Mouse (Mus musculus) intestine, embryonic 14.5 days (tissue): ENCODE results near the gene Msx3. TPM values are rescaled to one million over a fixed set of nuclear protein-coding genes. Genes with fewer than 3 reads are reported as not detected.

Experiments used
- ATAC-seq: fragments of 200-750 bp; cut with Nextera tagmentation; replicated peaks from 2 replicates; pipeline ENCODE4 v1.8.0; 2017; ENCODE audit warnings: low read depth, moderate number of reproducible peaks, moderate TSS enrichment, moderate library complexity; ENCODE audit not compliant: low FRiP score, low TSS enrichment
- DNase-seq: peaks from one replicate; pipeline ENCODE4 v3.0.0-alpha.2; 2018; ENCODE audit warnings: low spot score
- H3K27ac ChIP-seq: fragments of 300-500 bp; sonication (generic); 2 replicates; pipeline ENCODE4 v1.5.1; 2014; ENCODE audit warnings: low read depth, mild to moderate bottlenecking, control low read depth
- H3K27me3 ChIP-seq: fragments of 300-500 bp; sonication (generic); replicated peaks from 2 replicates; pipeline ENCODE4 v1.6.1; 2014; ENCODE audit warnings: low read length, control low read depth; ENCODE audit not compliant: control insufficient read depth, insufficient read depth
- H3K36me3 ChIP-seq: fragments of 300-500 bp; sonication (generic); 2 replicates; pipeline ENCODE4 v1.6.1; 2014; ENCODE audit warnings: low read length, control low read depth; ENCODE audit not compliant: control insufficient read depth, insufficient read depth
- H3K4me1 ChIP-seq: fragments of 300-500 bp; sonication (generic); replicated peaks from 2 replicates; pipeline ENCODE4 v1.6.1; 2014; ENCODE audit warnings: low read length, control low read depth, mixed read lengths; ENCODE audit not compliant: control insufficient read depth, insufficient read depth
- H3K4me2 ChIP-seq: fragments of 300-500 bp; sonication (generic); 2 replicates; pipeline ENCODE4 v1.6.1; 2014; ENCODE audit warnings: low read length
- H3K4me3 ChIP-seq: fragments of 300-500 bp; sonication (generic); 2 replicates; pipeline ENCODE4 v1.5.1; 2014; ENCODE audit warnings: low read depth, low read length, control low read depth, mixed read lengths
- H3K9ac ChIP-seq: fragments of 300-500 bp; sonication (generic); 2 replicates; pipeline ENCODE4 v1.6.1; 2014; ENCODE audit warnings: mild to moderate bottlenecking, low read length
- H3K9me3 ChIP-seq: fragments of 300-500 bp; sonication (generic); 2 replicates; pipeline ENCODE4 v1.6.1; 2016; ENCODE audit warnings: low read length, control low read depth; ENCODE audit not compliant: control insufficient read depth
- WGBS: fragments of 180-500 bp; shearing (Covaris S2); extraction: QIAGEN DNeasy Blood & Tissue Kit; methylation state at CpG from one replicate; pipeline ENCODE4 v1.1.7; 2014; 5-methylcytosine and 5-hydroxymethylcytosine counted together
- polyA plus RNA-seq: library from polyadenylated mRNA; unstranded; fragments of >200 nt; fragmentation: Nextera tagmentation; extraction: Ambion mirVana; gene quantifications from 2 replicates; pipeline ENCODE4 v1.2.1, GENCODE M21; 2014

Gene Msx3
- polyA plus RNA-seq, 1 experiment from 2014 or later: not detected

- ATAC-seq: no peak
- WGBS: 96% methylated on average over 17 of the region's 17 CpGs
Observed at GRCm38 (mm10) chr7:140011336-140011735, 37.6 kb downstream of the Msx3 start.

GRCm38 (mm10) chr7:140007781-140008180, 41.1 kb downstream of the Msx3 start:
- peaks cover 58% of the 10 kb centered on the region for H3K36me3 ChIP-seq
- H3K9me3 ChIP-seq: no peaks in the 10 kb centered on the region
- no peak overlapping the region for H3K4me2 ChIP-seq
- no peak overlapping the region for H3K27ac ChIP-seq
- no peak overlapping the region for H3K9ac ChIP-seq
- no peak overlapping the region for H3K4me3 ChIP-seq
- WGBS: 96% methylated on average over 9 of the region's 9 CpGs
- ATAC-seq: no peak
- no peaks in the 10 kb centered on the region for H3K4me1 ChIP-seq
- H3K27me3 ChIP-seq: no peaks in the 10 kb centered on the region
- DNase-seq: no peak

More at GRCm38 (mm10) chr7:140011336-140011735, 37.6 kb downstream of the Msx3 start:
- no peak overlapping the region for H3K4me3 ChIP-seq
- no peaks in the 10 kb centered on the region for H3K27me3 ChIP-seq
- no peaks in the 10 kb centered on the region for H3K9me3 ChIP-seq
- H3K36me3 ChIP-seq: peaks cover 27% of the 10 kb centered on the region
- H3K4me2 ChIP-seq: no peak overlapping the region
- H3K9ac ChIP-seq: no peak overlapping the region
- no peak overlapping the region for H3K27ac ChIP-seq
- DNase-seq: no peak
- no peaks in the 10 kb centered on the region for H3K4me1 ChIP-seq

GRCm38 (mm10) chr7:140006861-140007611, 41.9 kb downstream of the Msx3 start:
- DNase-seq (no peak), ATAC-seq (no peak)
- WGBS: 91% methylated on average over 9 of the region's 9 CpGs
- no peak overlapping the region for H3K27ac ChIP-seq
- no peak overlapping the region for H3K4me2 ChIP-seq
- no peak overlapping the region for H3K4me3 ChIP-seq
- H3K9me3 ChIP-seq: no peaks in the 10 kb centered on the region
- no peaks in the 10 kb centered on the region for H3K4me1 ChIP-seq
- peaks cover 66% of the 10 kb centered on the region for H3K36me3 ChIP-seq
- H3K9ac ChIP-seq: no peak overlapping the region
- H3K27me3 ChIP-seq: no peaks in the 10 kb centered on the region

- no peak overlapping the region for H3K4me2 ChIP-seq
- WGBS: 93% methylated on average over 8 of the region's 8 CpGs
- no peak for DNase-seq
- H3K36me3 ChIP-seq: peaks cover 83% of the 10 kb centered on the region
- H3K4me1 ChIP-seq: no peaks in the 10 kb centered on the region
- no peaks in the 10 kb centered on the region for H3K27me3 ChIP-seq
- H3K27ac ChIP-seq: no peak overlapping the region
- H3K9ac ChIP-seq: no peak overlapping the region
- ATAC-seq: no peak
- no peaks in the 10 kb centered on the region for H3K9me3 ChIP-seq
- no peak overlapping the region for H3K4me3 ChIP-seq
Observed at GRCm38 (mm10) chr7:140004666-140005065, 44.2 kb downstream of the Msx3 start.

GRCm38 (mm10) chr7:140001086-140001740, 47.7 kb downstream of the Msx3 start:
- no peak for DNase-seq
- no peak overlapping the region for H3K4me2 ChIP-seq
- no peaks in the 10 kb centered on the region for H3K9me3 ChIP-seq
- ATAC-seq: no peak
- H3K27ac ChIP-seq: no peak overlapping the region
- H3K9ac ChIP-seq: no peak overlapping the region
- no peak overlapping the region for H3K4me3 ChIP-seq
- H3K4me1 ChIP-seq: no peaks in the 10 kb centered on the region
- peaks cover 97% of the 10 kb centered on the region for H3K36me3 ChIP-seq
- 84% methylated on average over 12 of the region's 12 CpGs for WGBS
- no peaks in the 10 kb centered on the region for H3K27me3 ChIP-seq

GRCm38 (mm10) chr7:139998691-139999350, 50.1 kb downstream of the Msx3 start:
- no peak for DNase-seq
- ATAC-seq: no peak
- H3K27ac ChIP-seq: no peak overlapping the region
- H3K9ac ChIP-seq: no peak overlapping the region
- H3K27me3 ChIP-seq: no peaks in the 10 kb centered on the region
- peaks cover 85% of the 10 kb centered on the region for H3K36me3 ChIP-seq
- H3K4me1 ChIP-seq: no peaks in the 10 kb centered on the region
- no peaks in the 10 kb centered on the region for H3K9me3 ChIP-seq
- WGBS: 93% methylated on average over 13 of the region's 13 CpGs
- no peak overlapping the region for H3K4me3 ChIP-seq
- H3K4me2 ChIP-seq: no peak overlapping the region

Other genes starting within 250 kb of the Msx3 start
- gene Adgra1, start 214.9 kb downstream of the Msx3 start, polyA plus RNA-seq: 0.50 and 0.56 TPM in 2 replicates
- 0.20 and 0.55 TPM in 2 replicates for gene Kndc1, start 154.4 kb downstream of the Msx3 start, polyA plus RNA-seq
- not detected in 2 replicates for gene Utf1, start 105.3 kb downstream of the Msx3 start, polyA plus RNA-seq
- gene 6430531B16Rik, start 70.3 kb downstream of the Msx3 start, polyA plus RNA-seq: 0.48 TPM in 1 of 2 replicates, not detected in the other
- gene Adam8, start 56.5 kb downstream of the Msx3 start, polyA plus RNA-seq: 1.6 and 2.1 TPM in 2 replicates
- gene Zfp511, start 12.7 kb downstream of the Msx3 start, polyA plus RNA-seq: 36.1 and 41.5 TPM in 2 replicates
- 56.0 and 61.2 TPM in 2 replicates for gene Tubgcp2, start 12.4 kb downstream of the Msx3 start, polyA plus RNA-seq
- 2.8 and 3.5 TPM in 2 replicates for gene Caly, start 33.5 kb upstream of the Msx3 start, polyA plus RNA-seq
- gene Prap1, start 44.3 kb upstream of the Msx3 start, polyA plus RNA-seq: 119 and 202 TPM in 2 replicates
- gene Fuom, start 53.4 kb upstream of the Msx3 start, polyA plus RNA-seq: 34.9 and 39.4 TPM in 2 replicates
- gene Paox, start 66.7 kb upstream of the Msx3 start, polyA plus RNA-seq: 35.5 and 39.5 TPM in 2 replicates
- gene Echs1, start 67.4 kb upstream of the Msx3 start, polyA plus RNA-seq: 177 and 183 TPM in 2 replicates
- gene Mtg1, start 88.5 kb upstream of the Msx3 start, polyA plus RNA-seq: 30.8 and 31.6 TPM in 2 replicates
- gene Sprn, start 105.8 kb upstream of the Msx3 start, polyA plus RNA-seq: 0.72 and 0.77 TPM in 2 replicates
- not detected in 2 replicates for gene Olfr522, start 115.7 kb upstream of the Msx3 start, polyA plus RNA-seq
- gene Olfr523, start 124.1 kb upstream of the Msx3 start, polyA plus RNA-seq: not detected in 2 replicates
- not detected in 2 replicates for gene Olfr524, start 156.9 kb upstream of the Msx3 start, polyA plus RNA-seq
- 0.07 TPM in 1 of 2 replicates, not detected in the other for gene Cd163l1, start 169.2 kb upstream of the Msx3 start, polyA plus RNA-seq
- not detected in 2 replicates for gene 5830411N06Rik, start 198.2 kb upstream of the Msx3 start, polyA plus RNA-seq